Mouse (Mus musculus) limb, embryonic 14.5 days (tissue): ENCODE results near the gene Cytl1. TPM values are rescaled to one million over a fixed set of nuclear protein-coding genes. Genes with fewer than 3 reads are reported as not detected.

Experiments
- ATAC-seq: fragments of 200-750 bp; cut with Nextera tagmentation; 2 replicates; pipeline ENCODE4 v1.8.0; 2017; ENCODE audit warnings: low read depth, moderate number of reproducible peaks, moderate TSS enrichment; ENCODE audit not compliant: low FRiP score
- DNase-seq: peaks from one replicate; pipeline ENCODE4 v3.0.0-alpha.2; 2015; ENCODE audit warnings: low spot score
- H3K27ac ChIP-seq: fragments of 300-500 bp; sonication (generic); replicated peaks from 2 replicates; pipeline ENCODE4 v1.5.1; 2014; ENCODE audit warnings: low read depth, mild to moderate bottlenecking, low read length, moderate library complexity, mixed read lengths
- H3K27me3 ChIP-seq: fragments of 300-500 bp; sonication (generic); 2 replicates; pipeline ENCODE4 v1.6.1; 2014; ENCODE audit warnings: low read length, mixed read lengths; ENCODE audit not compliant: control insufficient read depth, insufficient read depth
- H3K36me3 ChIP-seq: fragments of 300-500 bp; sonication (generic); 2 replicates; pipeline ENCODE4 v1.6.1; 2014; ENCODE audit warnings: mild to moderate bottlenecking, low read length, moderate library complexity, mixed read lengths; ENCODE audit not compliant: control insufficient read depth, insufficient read depth
- H3K4me1 ChIP-seq: fragments of 300-500 bp; sonication (generic); 2 replicates; pipeline ENCODE4 v1.6.1; 2014; ENCODE audit warnings: antibody characterized with exemption, low read length, mixed read lengths; ENCODE audit not compliant: control insufficient read depth, insufficient read depth
- H3K4me2 ChIP-seq: fragments of 300-500 bp; sonication (generic); replicated peaks from 2 replicates; pipeline ENCODE4 v1.6.1; 2014; ENCODE audit warnings: low read depth, mild to moderate bottlenecking, low read length, moderate library complexity; ENCODE audit not compliant: severe bottlenecking
- H3K4me3 ChIP-seq: fragments of 300-500 bp; sonication (generic); replicated peaks from 2 replicates; pipeline ENCODE4 v1.5.1; 2014; ENCODE audit warnings: low read length
- H3K9ac ChIP-seq: fragments of 300-500 bp; sonication (generic); 2 replicates; pipeline ENCODE4 v1.6.1; 2014; ENCODE audit warnings: mild to moderate bottlenecking, low read depth, low read length, moderate library complexity; ENCODE audit not compliant: severe bottlenecking
- H3K9me3 ChIP-seq: fragments of 300-500 bp; sonication (generic); 2 replicates; pipeline ENCODE4 v1.6.1; 2016; ENCODE audit warnings: low read length; ENCODE audit not compliant: control insufficient read depth
- POLR2A ChIP-seq: fragments of 200-500 bp; IDR thresholded peaks from 2 replicates; pipeline ENCODE4 v1.8.0; 2012; ENCODE audit warnings: inconsistent platforms, mild to moderate bottlenecking, moderate library complexity, borderline replicate concordance; ENCODE audit not compliant: insufficient read depth, insufficient read length; ENCODE audit errors: extremely low read depth
- WGBS: fragments of 180-500 bp; shearing (Covaris S2); extraction: QIAGEN DNeasy Blood & Tissue Kit; methylation state at CpG from one replicate; pipeline ENCODE4 v1.1.7; 2014; 5-methylcytosine and 5-hydroxymethylcytosine counted together
- polyA plus RNA-seq, 2 experiments: library from polyadenylated mRNA; depleted of rRNA in 1 of 2; stranded (reverse) in 1 of 2; unstranded in 1 of 2; fragments of >200 nt; fragmentation: Nextera tagmentation in 1 of 2; extraction: Ambion mirVana in 1 of 2; gene quantifications; 2 replicates each; pipeline versions ENCODE4 v1.2.1 to v1.2.3; 2012 to 2014

Cytl1 gene
- polyA plus RNA-seq (2012; rRNA removed) = 195 and 243 TPM in 2 replicates
- polyA plus RNA-seq (2014; fragmentation: Nextera tagmentation; extraction: Ambion mirVana) = 126 and 149 TPM in 2 replicates

GRCm38 (mm10) chr5:37735224-37735623, at the start of gene Cytl1:
TSS of gene Cytl1 (plus strand) at chr5:37735519.
- Histone ChIP-seq H3K27me3 (no peaks in the 10 kb centered on the region), H3K4me2 (peak within 1 kb of the TSS; percentile 28; the same call in 1 of the 2 replicates), H3K9me3 (no peaks in the 10 kb centered on the region), H3K9ac (no peak within 1 kb of the TSS; the same call in 1 of the 2 replicates), H3K27ac (no peak within 1 kb of the TSS), H3K4me1 (peaks cover 4% of the 10 kb centered on the region), H3K36me3 (no peaks in the 10 kb centered on the region), H3K4me3 (peak within 1 kb of the TSS; percentile 24)
- DNase-seq (no peak), ATAC-seq (0 out of 2 replicates have a peak, but pooled peaks have one; percentile 23)
- no peak for TF ChIP-seq POLR2A
- 49% methylated on average over 5 of the region's 5 CpGs for WGBS

GRCm38 (mm10) chr5:37692759-37693158, 42.6 kb upstream of the Cytl1 start:
- TF ChIP-seq POLR2A = no peak
- H3K9ac ChIP-seq = no peak overlapping the region
- H3K4me2 ChIP-seq = no peak overlapping the region
- H3K4me3 ChIP-seq = no peak overlapping the region
- DNase-seq (no peak), ATAC-seq (no peak)
- WGBS = 85% methylated on average over 3 of the region's 3 CpGs
- no peaks in the 10 kb centered on the region for H3K4me1 ChIP-seq
- no peaks in the 10 kb centered on the region for H3K9me3 ChIP-seq
- no peaks in the 10 kb centered on the region for H3K27me3 ChIP-seq
- H3K27ac ChIP-seq = no peak overlapping the region
- no peaks in the 10 kb centered on the region for H3K36me3 ChIP-seq

- no peak overlapping the region for H3K27ac ChIP-seq
- no peak overlapping the region for H3K4me3 ChIP-seq
- no peaks in the 10 kb centered on the region for H3K4me1 ChIP-seq
- no peak overlapping the region for H3K4me2 ChIP-seq
- no peak overlapping the region for H3K9ac ChIP-seq
- H3K9me3 ChIP-seq = no peaks in the 10 kb centered on the region
- ATAC-seq (no peak), DNase-seq (no peak)
- H3K27me3 ChIP-seq = no peaks in the 10 kb centered on the region
- no peaks in the 10 kb centered on the region for H3K36me3 ChIP-seq
- TF ChIP-seq POLR2A = no peak
- 44% methylated on average over 4 of the region's 4 CpGs for WGBS
Observed at GRCm38 (mm10) chr5:37695773-37696172, 39.5 kb upstream of the Cytl1 start.

GRCm38 (mm10) chr5:37697286-37697685, 38.0 kb upstream of the Cytl1 start:
- Histone ChIP-seq H3K4me3 (no peak overlapping the region), H3K27me3 (no peaks in the 10 kb centered on the region), H3K4me1 (no peaks in the 10 kb centered on the region), H3K4me2 (no peak overlapping the region), H3K9me3 (no peaks in the 10 kb centered on the region), H3K27ac (no peak overlapping the region), H3K36me3 (no peaks in the 10 kb centered on the region), H3K9ac (no peak overlapping the region)
- ATAC-seq (no peak), DNase-seq (no peak)
- no peak for TF ChIP-seq POLR2A
- 89% methylated on average over 7 of the region's 7 CpGs for WGBS

GRCm38 (mm10) chr5:37699757-37700156, 35.6 kb upstream of the Cytl1 start:
- ATAC-seq = peak; percentile 90
- Histone ChIP-seq H3K4me2 (no peak overlapping the region), H3K36me3 (no peaks in the 10 kb centered on the region), H3K4me1 (no peaks in the 10 kb centered on the region), H3K27me3 (no peaks in the 10 kb centered on the region), H3K9ac (no peak overlapping the region), H3K9me3 (no peaks in the 10 kb centered on the region), H3K4me3 (no peak overlapping the region), H3K27ac (no peak overlapping the region)
- TF ChIP-seq POLR2A = no peak
- WGBS = 69% methylated on average over 12 of the region's 12 CpGs
- peak; percentile 67 for DNase-seq
